Mouse (Mus musculus) bone marrow, adult 2 months (tissue): ENCODE data around the gene Hipk4.

ENCODE experiments used
- CTCF ChIP-seq: fragments of 200-500 bp; IDR thresholded peaks from 2 replicates; pipeline ENCODE4 v1.5.1; 2011; ENCODE audit warnings: low read length, control low read depth; ENCODE audit not compliant: control insufficient read depth, insufficient read depth
- POLR2A ChIP-seq: fragments of 200-500 bp; IDR thresholded peaks from 2 replicates; pipeline ENCODE4 v1.6.1; 2011; ENCODE audit warnings: low read depth, mild to moderate bottlenecking, control low read depth, low read length, borderline replicate concordance; ENCODE audit not compliant: control insufficient read depth

DNA sequence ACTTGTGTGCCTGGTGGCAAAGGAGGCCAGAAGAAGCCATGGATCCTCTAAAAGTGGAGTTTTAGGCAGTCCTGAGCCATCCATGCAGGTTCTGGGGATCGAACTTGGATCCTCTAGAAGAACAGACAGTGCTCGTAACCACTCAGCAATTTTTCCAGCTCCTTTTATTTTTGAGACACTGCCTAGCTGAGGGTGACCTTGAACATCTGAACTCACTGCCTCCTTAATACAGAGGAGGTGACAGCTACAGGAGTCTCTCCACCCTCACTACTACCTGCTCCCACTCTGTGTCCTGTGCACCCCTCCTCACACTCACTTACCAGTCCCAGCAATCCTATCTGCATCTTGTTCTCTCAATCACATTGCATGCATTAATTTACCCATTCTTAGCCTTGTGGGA is 47.5 kb upstream of the Hipk4 start:
- TF ChIP-seq POLR2A, result no peak
- no peak for TF ChIP-seq CTCF
